Mouse (Mus musculus) testis, adult 2 months (tissue): ENCODE measurements around the gene Lmod2.

Experiments used
- CTCF ChIP-seq: fragments of 200-500 bp; IDR thresholded peaks from 2 replicates; pipeline ENCODE4 v1.5.1; 2012; ENCODE audit warnings: low read depth, mild to moderate bottlenecking, inconsistent platforms, low read length, moderate library complexity; ENCODE audit not compliant: control insufficient read depth, insufficient read depth, insufficient replicate concordance
- POLR2A ChIP-seq: fragments of 200-500 bp; IDR thresholded peaks from 2 replicates; pipeline ENCODE4 v1.6.1; 2012; ENCODE audit warnings: low read depth, mild to moderate bottlenecking, inconsistent platforms, low read length, moderate library complexity; ENCODE audit not compliant: control insufficient read depth

- TF ChIP-seq CTCF (no peak), POLR2A (no peak)
Measured at GRCm38 (mm10) chr6:24555488-24555887, 42.1 kb upstream of the Lmod2 start.
